Mouse (Mus musculus) cerebellum, adult 2 months (tissue): ENCODE measurements around the gene Rab1b. TPM values are rescaled to one million over a fixed set of nuclear protein-coding genes. Genes with fewer than 3 reads are reported as not detected.

Experiments
- DNase-seq, 2 experiments: peaks; one replicate each; pipeline ENCODE4 v3.0.0; 2021
- H3K27ac ChIP-seq: fragments of 200-500 bp; 2 replicates; pipeline ENCODE4 v1.5.1; 2012; ENCODE audit warnings: low read length, control low read depth, inconsistent platforms; ENCODE audit not compliant: insufficient read depth
- H3K27me3 ChIP-seq: fragments of 200-500 bp; 2 replicates; pipeline ENCODE4 v1.6.1; 2012; ENCODE audit warnings: inconsistent platforms, mild to moderate bottlenecking, low read length, moderate library complexity; ENCODE audit not compliant: control insufficient read depth, insufficient read depth
- H3K4me1 ChIP-seq: fragments of 200-500 bp; 2 replicates; pipeline ENCODE4 v1.6.1; 2011; ENCODE audit warnings: low read length; ENCODE audit not compliant: control insufficient read depth, insufficient read depth
- H3K4me3 ChIP-seq: fragments of 200-500 bp; replicated peaks from 2 replicates; pipeline ENCODE3; 2011; ENCODE audit warnings: mild to moderate bottlenecking, low read depth, low read length, control low read depth; ENCODE audit not compliant: insufficient read depth
- CTCF ChIP-seq: fragments of 200-500 bp; IDR thresholded peaks from 2 replicates; pipeline ENCODE4 v1.5.1; 2011; ENCODE audit warnings: low read depth, mild to moderate bottlenecking, control low read depth, low read length, moderate library complexity, borderline replicate concordance; ENCODE audit not compliant: insufficient read depth
- POLR2A ChIP-seq: fragments of 200-500 bp; IDR thresholded peaks from 2 replicates; pipeline ENCODE4 v1.6.1; 2011; ENCODE audit warnings: low read length, control low read depth, borderline replicate concordance; ENCODE audit not compliant: insufficient read depth
- WGBS: fragments of 180-500 bp; shearing (Covaris S2); methylation state at CpG from one replicate; pipeline ENCODE4 v1.1.7; 2018; 5-methylcytosine and 5-hydroxymethylcytosine counted together
- polyA plus RNA-seq: library from polyadenylated mRNA; depleted of rRNA; stranded (reverse); fragments of >200 nt; gene quantifications from 2 replicates; pipeline ENCODE4 v1.2.3, GENCODE M21; 2012

The Rab1b gene
- polyA plus RNA-seq, 1 experiment: 191 TPM

DNA sequence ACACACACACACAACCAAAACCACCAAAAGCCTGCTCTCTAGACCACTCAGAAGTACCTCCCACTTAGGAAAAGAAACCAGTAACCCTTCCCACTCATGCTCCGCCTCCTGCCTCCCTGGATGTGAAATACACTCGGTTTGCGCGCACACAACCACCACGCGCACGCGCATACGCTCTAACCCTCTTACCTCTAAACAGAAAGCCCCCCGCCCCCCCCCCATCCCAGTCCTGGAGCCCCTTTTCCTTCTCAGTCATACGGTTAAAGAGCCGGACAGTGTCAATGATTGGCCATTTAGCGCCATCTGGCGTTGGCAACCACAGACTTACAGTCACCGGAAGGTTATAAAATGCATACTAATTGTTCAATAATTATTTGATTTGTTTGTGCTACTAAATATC, 33.8 kb downstream of the Rab1b start:
- 2% methylated on average over 15 of the region's 15 CpGs for WGBS
- peak; percentile 45 to 53 for DNase-seq
- H3K4me1 ChIP-seq: peaks cover 7% of the 10 kb centered on the region
- no peak for TF ChIP-seq POLR2A
- peak; percentile 66; the same call in 1 of the 2 replicates for TF ChIP-seq CTCF
- H3K27me3 ChIP-seq: no peaks in the 10 kb centered on the region
- no peak overlapping the region for H3K4me3 ChIP-seq
- H3K27ac ChIP-seq: no peak overlapping the region

DNA sequence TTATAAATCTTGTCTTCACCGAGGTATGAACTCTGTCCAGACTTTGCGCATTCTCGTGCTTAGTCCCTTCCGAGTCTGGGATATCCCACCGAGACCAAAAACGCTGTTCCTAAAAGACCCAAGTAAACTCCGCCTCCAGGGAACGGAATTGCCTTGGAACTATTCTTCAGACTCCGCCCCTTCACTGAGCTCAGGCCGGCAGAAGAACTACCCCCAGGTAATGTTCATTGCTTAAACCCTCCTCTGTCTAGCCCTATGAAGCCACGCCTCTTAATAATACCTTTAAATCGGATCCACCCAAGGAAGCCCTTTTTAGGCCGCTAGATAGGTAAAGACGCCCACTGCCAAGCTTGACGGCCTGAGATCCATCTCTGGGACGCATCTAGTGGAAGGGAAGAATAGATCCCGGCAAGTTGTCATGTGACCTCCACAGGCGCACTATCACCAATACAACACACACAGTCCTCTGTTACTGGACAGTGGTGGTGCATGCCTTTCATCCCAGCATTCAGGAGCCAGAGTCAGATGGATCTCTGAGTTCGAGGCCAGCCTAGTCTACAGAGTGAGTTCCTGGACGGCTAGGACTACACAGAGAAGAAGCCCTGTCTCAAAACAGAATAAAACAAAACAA, 34.4 kb downstream of the Rab1b start:
- DNase-seq: no peak
- Histone ChIP-seq H3K27ac (no peak overlapping the region), H3K27me3 (no peaks in the 10 kb centered on the region), H3K4me3 (peak overlapping the region; percentile 11), H3K4me1 (peaks cover 7% of the 10 kb centered on the region)
- TF ChIP-seq POLR2A: no peak
- no peak for TF ChIP-seq CTCF
- 7% methylated on average over 20 of the region's 20 CpGs for WGBS

DNA sequence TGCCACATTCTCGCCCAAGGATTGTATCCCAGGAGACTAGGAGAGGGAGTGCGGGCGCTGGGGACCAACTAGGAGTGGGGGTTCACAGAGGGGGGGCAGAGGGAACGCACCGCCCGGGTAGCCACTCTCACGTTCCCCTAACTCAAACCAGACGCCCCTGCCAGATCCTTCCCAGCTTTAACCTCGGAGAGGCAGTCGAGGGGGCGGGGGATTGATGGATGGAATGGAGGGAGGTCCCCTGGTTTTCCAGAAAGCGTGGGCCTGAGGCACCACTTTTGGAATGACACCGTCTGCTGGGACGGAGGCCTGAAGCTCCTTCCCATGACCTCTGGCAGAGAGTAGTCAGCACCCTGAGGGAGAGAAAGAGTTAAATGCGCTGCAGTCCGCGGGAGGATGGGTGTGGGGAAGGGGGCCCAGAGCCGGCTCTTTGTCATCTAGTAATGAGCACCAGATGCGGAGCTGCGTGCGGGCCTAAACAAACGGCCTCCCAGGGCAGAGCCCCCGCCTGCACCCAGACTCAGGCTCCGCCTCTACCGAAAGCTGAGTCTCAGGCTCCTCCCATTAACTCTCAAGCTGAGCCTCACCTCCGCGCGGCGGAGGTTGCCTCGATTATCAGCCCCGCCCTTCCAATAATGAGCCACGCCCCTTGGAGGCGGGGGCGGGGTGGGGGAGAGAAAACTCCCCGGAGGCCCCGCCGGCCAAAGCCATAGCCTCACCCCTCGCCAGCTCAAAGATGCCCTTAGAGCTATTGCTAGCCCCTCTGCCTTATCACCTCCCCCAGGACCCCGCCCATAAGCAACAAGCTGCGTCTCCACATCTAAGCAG, 35.1 kb downstream of the Rab1b start:
- TF ChIP-seq POLR2A: no peak
- TF ChIP-seq CTCF: no peak
- H3K4me1 ChIP-seq: peaks cover 10% of the 10 kb centered on the region
- peak overlapping the region; percentile 23 for H3K4me3 ChIP-seq
- 7% methylated on average over 37 of the region's 40 CpGs for WGBS
- no peaks in the 10 kb centered on the region for H3K27me3 ChIP-seq
- H3K27ac ChIP-seq: no peak overlapping the region
- DNase-seq: peak in 1 of 2 experiments; percentile 48

DNA sequence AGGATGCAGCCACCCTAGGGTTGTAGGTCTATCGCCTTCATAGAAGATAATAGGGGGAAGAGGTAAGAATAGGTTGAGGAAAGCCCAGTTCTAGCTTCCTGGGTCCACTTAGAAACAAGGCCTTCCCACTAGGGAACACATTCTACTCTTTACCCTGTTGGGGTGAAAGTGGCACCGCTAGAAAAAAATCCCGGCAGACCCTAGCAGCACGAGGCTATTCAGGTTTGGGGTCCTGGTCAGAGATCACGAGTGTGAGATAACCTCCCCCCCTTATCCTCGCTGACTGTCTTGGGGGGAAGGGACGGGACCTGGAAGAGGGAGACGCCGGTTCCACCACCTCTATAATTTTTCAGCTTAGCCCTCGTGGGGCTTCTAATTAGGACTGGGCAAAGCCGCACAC, 35.8 kb downstream of the Rab1b start:
- TF ChIP-seq CTCF (no peak), POLR2A (no peak)
- no peak for DNase-seq
- Histone ChIP-seq H3K27ac (no peak overlapping the region), H3K4me3 (no peak overlapping the region), H3K27me3 (no peaks in the 10 kb centered on the region), H3K4me1 (peaks cover 10% of the 10 kb centered on the region)
- 48% methylated on average over 11 of the region's 11 CpGs for WGBS

DNA sequence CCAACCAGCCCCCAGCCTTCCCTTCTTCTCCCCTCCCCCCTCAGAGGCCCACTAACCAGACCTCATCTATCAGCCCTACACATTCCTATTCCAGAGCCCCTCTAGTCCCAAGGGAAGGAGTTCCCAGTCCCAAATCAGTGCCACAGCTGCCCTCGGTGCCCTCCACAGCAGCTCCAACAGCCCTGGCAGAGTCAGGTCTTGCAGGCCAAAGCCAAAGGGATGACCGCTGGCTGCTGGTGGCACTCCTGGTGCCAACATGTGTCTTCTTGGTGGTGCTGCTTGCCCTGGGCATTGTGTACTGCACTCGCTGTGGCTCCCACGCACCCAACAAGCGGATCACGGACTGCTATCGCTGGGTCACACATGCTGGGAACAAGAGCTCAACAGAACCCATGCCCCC, 36.9 kb downstream of the Rab1b start:
- Histone ChIP-seq H3K4me1 (peaks cover 10% of the 10 kb centered on the region), H3K4me3 (no peak overlapping the region), H3K27me3 (no peaks in the 10 kb centered on the region), H3K27ac (no peak overlapping the region)
- no peak for TF ChIP-seq POLR2A
- no peak for TF ChIP-seq CTCF
- no peak for DNase-seq
- WGBS: 86% methylated on average over 7 of the region's 7 CpGs

DNA sequence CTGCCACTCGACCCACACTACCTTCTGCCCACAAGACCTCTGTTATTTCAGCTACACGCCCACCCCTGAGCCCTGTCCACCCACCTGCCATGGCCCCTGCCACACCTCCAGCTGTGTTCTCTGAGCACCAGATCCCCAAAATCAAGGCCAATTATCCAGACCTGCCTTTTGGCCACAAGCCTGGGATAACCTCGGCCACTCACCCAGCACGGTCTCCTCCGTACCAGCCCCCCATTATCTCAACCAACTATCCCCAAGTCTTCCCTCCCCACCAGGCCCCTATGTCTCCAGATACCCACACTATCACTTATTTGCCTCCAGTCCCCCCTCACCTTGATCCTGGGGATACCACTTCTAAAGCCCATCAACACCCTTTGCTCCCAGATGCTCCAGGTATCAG, 37.4 kb downstream of the Rab1b start:
- Histone ChIP-seq H3K4me1 (peaks cover 10% of the 10 kb centered on the region), H3K27me3 (no peaks in the 10 kb centered on the region), H3K4me3 (no peak overlapping the region), H3K27ac (no peak overlapping the region)
- no peak for DNase-seq
- TF ChIP-seq POLR2A (no peak), CTCF (no peak)
- WGBS: 88% methylated on average over 5 of the region's 5 CpGs

DNA sequence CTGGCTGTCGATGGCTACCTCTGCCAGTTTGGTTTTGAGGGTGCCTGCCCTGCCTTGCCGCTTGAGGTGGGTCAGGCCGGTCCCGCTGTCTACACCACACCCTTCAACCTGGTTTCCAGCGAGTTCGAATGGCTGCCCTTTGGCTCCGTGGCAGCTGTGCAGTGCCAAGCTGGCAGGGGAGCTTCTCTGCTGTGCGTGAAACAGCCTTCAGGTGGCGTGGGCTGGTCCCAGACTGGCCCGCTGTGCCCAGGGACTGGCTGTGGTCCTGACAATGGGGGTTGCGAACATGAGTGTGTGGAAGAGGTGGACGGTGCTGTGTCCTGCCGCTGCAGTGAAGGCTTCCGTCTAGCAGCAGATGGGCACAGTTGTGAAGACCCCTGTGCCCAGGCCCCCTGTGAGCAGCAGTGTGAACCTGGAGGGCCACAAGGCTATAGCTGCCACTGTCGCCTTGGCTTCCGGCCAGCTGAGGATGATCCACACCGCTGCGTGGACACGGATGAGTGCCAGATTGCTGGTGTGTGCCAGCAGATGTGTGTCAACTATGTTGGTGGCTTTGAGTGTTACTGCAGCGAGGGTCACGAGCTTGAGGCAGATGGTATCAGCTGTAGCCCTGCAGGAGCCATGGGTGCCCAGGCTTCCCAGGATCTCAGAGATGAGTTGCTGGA, 38.2 kb downstream of the Rab1b start:
- 14% methylated on average over 21 of the region's 21 CpGs for WGBS

More for the DNA sequence above, 38.2 kb downstream of the Rab1b start:
- H3K27me3 ChIP-seq: no peaks in the 10 kb centered on the region
- H3K4me3 ChIP-seq: peak overlapping the region; percentile 29
- H3K4me1 ChIP-seq: peaks cover 10% of the 10 kb centered on the region
- TF ChIP-seq CTCF: 0 out of 2 replicates have a peak, but pooled peaks have one; percentile 15
- TF ChIP-seq POLR2A: no peak
- no peak for DNase-seq
- no peak overlapping the region for H3K27ac ChIP-seq
